Mouse (Mus musculus): ENCODE measurements around the gene Cldnd1. TPM values are rescaled to one million over a fixed set of nuclear protein-coding genes. Genes with fewer than 3 reads are reported as not detected.

Gene Cldnd1
- polyA plus RNA-seq (2014; fragmentation: Illumina TruSeq; extraction: RNeasy Lipid Tissue Mini Kit (QIAGEN cat#74804); ENCODE audit: low read depth, low replicate concordance): 106 TPM

DNA sequence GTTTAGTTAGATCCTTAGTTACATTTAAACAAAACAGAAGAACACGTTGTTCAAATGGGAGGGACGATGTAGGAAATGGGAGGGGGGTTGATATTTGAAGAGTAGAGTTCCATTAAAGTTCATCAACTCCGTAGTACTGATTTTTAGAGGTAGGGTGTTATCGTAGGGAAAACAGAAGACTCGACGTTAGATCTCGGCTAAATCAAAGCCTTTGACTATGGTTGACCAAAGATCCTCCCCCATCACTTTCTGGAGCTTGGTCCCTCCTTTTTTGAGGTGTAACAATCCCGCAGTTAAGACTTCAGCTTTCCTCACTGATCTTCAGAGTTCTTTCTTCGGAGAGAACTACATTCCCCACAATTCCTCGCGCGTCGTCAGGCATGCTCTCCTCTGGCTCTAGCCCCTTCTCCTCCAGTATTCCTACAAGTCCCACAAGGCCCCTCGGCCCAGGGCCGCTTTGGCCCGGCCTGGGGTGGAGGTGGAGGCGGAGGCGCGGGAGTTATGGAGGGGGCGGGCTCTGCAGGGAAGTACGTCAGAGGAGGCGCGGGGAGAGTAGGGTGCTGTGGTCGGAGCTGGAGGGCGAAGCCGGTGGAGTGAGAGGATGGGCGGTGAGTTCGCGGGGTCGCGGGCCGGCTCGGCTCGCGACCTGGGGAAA, at the start of gene Cldnd1:
Cldnd1 (plus strand) TSS at position 434 of the 655 bp plus-strand sequence.

GRCm38 (mm10) chr16:58718666-58719120, 9.0 kb upstream of the Cldnd1 start, which contains the start of gene Gpr15:
Gpr15 (minus strand) TSS chr16:58719070.

DNA sequence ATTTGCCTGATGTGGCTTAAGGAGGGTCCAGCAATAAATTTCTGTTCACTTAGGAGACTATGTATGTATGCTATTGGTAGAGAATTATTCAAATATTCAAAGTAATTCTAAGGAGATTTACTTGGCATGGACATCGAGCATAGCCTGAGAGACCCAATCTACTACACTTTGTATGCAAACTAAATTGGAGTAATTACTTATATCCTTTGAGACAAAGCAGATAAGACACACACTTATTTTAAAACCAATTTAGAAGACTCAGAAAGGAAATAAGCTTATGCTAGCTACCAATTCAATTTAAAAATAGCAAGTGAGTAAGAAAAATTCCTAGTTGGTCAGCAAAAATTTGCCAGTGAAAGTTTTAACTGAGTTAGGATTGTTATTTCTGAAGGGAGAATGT, 35.4 kb downstream of the Cldnd1 start, which contains the start of gene Olfr172:
Olfr172 (minus strand) TSS at position 101 of the 400 bp plus-strand sequence.

Other genes starting within 250 kb of the Cldnd1 start
- 52.7 TPM for gene St3gal6, start 203.7 kb upstream of the Cldnd1 start, polyA plus RNA-seq (2014; fragmentation: Illumina TruSeq; extraction: RNeasy Lipid Tissue Mini Kit (QIAGEN cat#74804); ENCODE audit: low read depth, low replicate concordance)
- gene Gm813, start 110.9 kb upstream of the Cldnd1 start, polyA plus RNA-seq (2014; fragmentation: Illumina TruSeq; extraction: RNeasy Lipid Tissue Mini Kit (QIAGEN cat#74804); ENCODE audit: low read depth, low replicate concordance): not detected
- not detected for gene E330017A01Rik, start 89.2 kb upstream of the Cldnd1 start, polyA plus RNA-seq (2014; fragmentation: Illumina TruSeq; extraction: RNeasy Lipid Tissue Mini Kit (QIAGEN cat#74804); ENCODE audit: low read depth, low replicate concordance)
- 32.9 TPM for gene Cpox, start 57.6 kb upstream of the Cldnd1 start, polyA plus RNA-seq (2014; fragmentation: Illumina TruSeq; extraction: RNeasy Lipid Tissue Mini Kit (QIAGEN cat#74804); ENCODE audit: low read depth, low replicate concordance)
- not detected for gene Gpr15, start 8.8 kb upstream of the Cldnd1 start, polyA plus RNA-seq (2014; fragmentation: Illumina TruSeq; extraction: RNeasy Lipid Tissue Mini Kit (QIAGEN cat#74804); ENCODE audit: low read depth, low replicate concordance)
- not detected for gene Olfr172, start 35.3 kb downstream of the Cldnd1 start, polyA plus RNA-seq (2014; fragmentation: Illumina TruSeq; extraction: RNeasy Lipid Tissue Mini Kit (QIAGEN cat#74804); ENCODE audit: low read depth, low replicate concordance)
- gene Olfr173, start 72.4 kb downstream of the Cldnd1 start, polyA plus RNA-seq (2014; fragmentation: Illumina TruSeq; extraction: RNeasy Lipid Tissue Mini Kit (QIAGEN cat#74804); ENCODE audit: low read depth, low replicate concordance): not detected
- not detected for gene Olfr175-ps1, start 98.9 kb downstream of the Cldnd1 start, polyA plus RNA-seq (2014; fragmentation: Illumina TruSeq; extraction: RNeasy Lipid Tissue Mini Kit (QIAGEN cat#74804); ENCODE audit: low read depth, low replicate concordance)
- not detected for gene Olfr177, start 146.9 kb downstream of the Cldnd1 start, polyA plus RNA-seq (2014; fragmentation: Illumina TruSeq; extraction: RNeasy Lipid Tissue Mini Kit (QIAGEN cat#74804); ENCODE audit: low read depth, low replicate concordance)
- gene Olfr178, start 164.2 kb downstream of the Cldnd1 start, polyA plus RNA-seq (2014; fragmentation: Illumina TruSeq; extraction: RNeasy Lipid Tissue Mini Kit (QIAGEN cat#74804); ENCODE audit: low read depth, low replicate concordance): not detected
- gene Olfr181, start 200.8 kb downstream of the Cldnd1 start, polyA plus RNA-seq (2014; fragmentation: Illumina TruSeq; extraction: RNeasy Lipid Tissue Mini Kit (QIAGEN cat#74804); ENCODE audit: low read depth, low replicate concordance): not detected
- not detected for gene Olfr180, start 201.5 kb downstream of the Cldnd1 start, polyA plus RNA-seq (2014; fragmentation: Illumina TruSeq; extraction: RNeasy Lipid Tissue Mini Kit (QIAGEN cat#74804); ENCODE audit: low read depth, low replicate concordance)

Data from adrenal gland, adult 10 weeks (tissue).